Mouse (Mus musculus) gastrocnemius, postnatal 14 days (tissue): ENCODE data around the gene Ap1m1. TPM values are rescaled to one million over a fixed set of nuclear protein-coding genes. Genes with fewer than 3 reads are reported as not detected.

ENCODE experiments used
- DNase-seq: peaks from one replicate; pipeline ENCODE4 v3.0.0; 2021; ENCODE audit warnings: mixed read lengths
- intact Hi-C: fragments of 180-260 bp; cut with DNase I; formaldehyde crosslinking; loops from one replicate; pipeline ENCODE4 v1.15.1; 2025; ENCODE audit warnings: low total_unique reads
- total RNA-seq, 2 experiments: library from RNA; stranded (reverse); gene quantifications; 2 replicates each; pipeline ENCODE4 v1.2.3; 2021

Ap1m1 gene
- total RNA-seq, 2 experiments from 2014 or later: 24.7 to 27.2 TPM

- intact Hi-C loops: no loop called here
- no peak for DNase-seq
Observed at GRCm38 (mm10) chr8:72277244-72277643, 37.4 kb downstream of the Ap1m1 start.

- DNase-seq: no peak
- intact Hi-C loops: no loop called here
Observed at GRCm38 (mm10) chr8:72279151-72279550, 39.3 kb downstream of the Ap1m1 start.

- intact Hi-C loops: no loop called here
- DNase-seq: peak; percentile 35
Observed at GRCm38 (mm10) chr8:72281634-72282033, 41.8 kb downstream of the Ap1m1 start.

GRCm38 (mm10) chr8:72285285-72285684 is 45.5 kb downstream of the Ap1m1 start:
- intact Hi-C loops: no loop called here

GRCm38 (mm10) chr8:72289051-72289450 is 49.2 kb downstream of the Ap1m1 start:
- intact Hi-C loops: no loop called here
- DNase-seq: no peak

More at GRCm38 (mm10) chr8:72285285-72285684, 45.5 kb downstream of the Ap1m1 start:
- DNase-seq: no peak

- no peak for DNase-seq
- intact Hi-C loops: no loop called here
Observed at GRCm38 (mm10) chr8:72291104-72291503, 51.3 kb downstream of the Ap1m1 start.

- no peak for DNase-seq
- intact Hi-C loops: no loop called here
Observed at GRCm38 (mm10) chr8:72293309-72293708, 53.5 kb downstream of the Ap1m1 start.

GRCm38 (mm10) chr8:72295125-72295524 is 55.3 kb downstream of the Ap1m1 start:
- intact Hi-C loops: no loop called here
- DNase-seq: no peak

GRCm38 (mm10) chr8:72295679-72296078 is 55.9 kb downstream of the Ap1m1 start:
- intact Hi-C loops: no loop called here
- DNase-seq: peak; percentile 93

GRCm38 (mm10) chr8:72296561-72296960 is 56.7 kb downstream of the Ap1m1 start:
- DNase-seq: no peak
- intact Hi-C loops: no loop called here

GRCm38 (mm10) chr8:72298928-72299327 is 59.1 kb downstream of the Ap1m1 start:
- no peak for DNase-seq
- intact Hi-C loops: no loop called here

- intact Hi-C loops: no loop called here
- no peak for DNase-seq
Observed at GRCm38 (mm10) chr8:72300654-72301400, 61.0 kb downstream of the Ap1m1 start.

- intact Hi-C loops: no loop called here
- DNase-seq: no peak
Observed at GRCm38 (mm10) chr8:72301497-72301896, 61.7 kb downstream of the Ap1m1 start.

- no peak for DNase-seq
- intact Hi-C loops: no loop called here
Observed at GRCm38 (mm10) chr8:72302986-72303612, 63.3 kb downstream of the Ap1m1 start.

- intact Hi-C loops: no loop called here
- peak; percentile 76 for DNase-seq
Observed at GRCm38 (mm10) chr8:72303633-72304032, 63.8 kb downstream of the Ap1m1 start.

- intact Hi-C loops: no loop called here
- no peak for DNase-seq
Observed at GRCm38 (mm10) chr8:72305210-72305905, 65.5 kb downstream of the Ap1m1 start, which contains the start of gene Gm10282. Gm10282 (minus strand) TSS chr8:72305260.

- DNase-seq: no peak
- intact Hi-C loops: no loop called here
Observed at GRCm38 (mm10) chr8:72306913-72307312, 67.1 kb downstream of the Ap1m1 start.
